Mouse (Mus musculus) limb, embryonic 10.5 days (tissue): ENCODE measurements around the gene Chchd1. TPM values are rescaled to one million over a fixed set of nuclear protein-coding genes. Genes with fewer than 3 reads are reported as not detected.
A peak's percentile ranks its signal among the peaks of the same experiment; 100 is the strongest.

Source experiments
- DNase-seq: peaks from one replicate; pipeline ENCODE4 v3.0.0-alpha.2; 2017; ENCODE audit warnings: low spot score
- H3K27ac ChIP-seq: fragments of 300-500 bp; sonication (generic); 2 replicates; pipeline ENCODE4 v1.5.1; 2016; ENCODE audit warnings: mild to moderate bottlenecking
- H3K27me3 ChIP-seq: fragments of 300-500 bp; sonication (generic); 2 replicates; pipeline ENCODE4 v1.6.1; 2016; ENCODE audit warnings: low read depth, mild to moderate bottlenecking; ENCODE audit not compliant: poor library complexity, severe bottlenecking
- H3K36me3 ChIP-seq: fragments of 300-500 bp; sonication (generic); 2 replicates; pipeline ENCODE4 v1.6.1; 2016; ENCODE audit warnings: mild to moderate bottlenecking, moderate library complexity
- H3K4me1 ChIP-seq: fragments of 300-500 bp; sonication (generic); 2 replicates; pipeline ENCODE4 v1.6.1; 2016
- H3K4me3 ChIP-seq: fragments of 300-500 bp; sonication (generic); 2 replicates; pipeline ENCODE4 v1.5.1; 2016; ENCODE audit warnings: mild to moderate bottlenecking, moderate library complexity
- H3K9me3 ChIP-seq: fragments of 300-500 bp; sonication (generic); replicated peaks from 2 replicates; pipeline ENCODE4 v1.6.1; 2016; ENCODE audit warnings: mild to moderate bottlenecking
- WGBS: fragments of 180-500 bp; shearing (Covaris S2); methylation state at CpG from one replicate; pipeline ENCODE4 v1.1.7; 2016; 5-methylcytosine and 5-hydroxymethylcytosine counted together
- microRNA-seq: library from miRNA; unstranded; fragments of <30 nt; microRNA quantifications from one replicate; pipeline ENCODE4, GENCODE M21; 2017
- polyA plus RNA-seq: library from polyadenylated mRNA; unstranded; fragments of >200 nt; fragmentation: Nextera tagmentation; extraction: Ambion mirVana; gene quantifications from 2 replicates; pipeline ENCODE4 v1.2.1, GENCODE M21; 2016

The Chchd1 gene
- polyA plus RNA-seq, 1 experiment from 2014 or later = 238 TPM

- no peaks in the 10 kb centered on the region for H3K27me3 ChIP-seq
- no peak for DNase-seq
- peaks cover 76% of the 10 kb centered on the region for H3K36me3 ChIP-seq
- WGBS = 90% methylated on average over 13 of the region's 13 CpGs
- H3K4me1 ChIP-seq = peaks cover 26% of the 10 kb centered on the region
- H3K4me3 ChIP-seq = no peak overlapping the region
- H3K27ac ChIP-seq = no peak overlapping the region
- no peaks in the 10 kb centered on the region for H3K9me3 ChIP-seq
These were observed 33.1 kb downstream of the Chchd1 start for GRCm38 (mm10) chr14:20735892-20736390.

DNA sequence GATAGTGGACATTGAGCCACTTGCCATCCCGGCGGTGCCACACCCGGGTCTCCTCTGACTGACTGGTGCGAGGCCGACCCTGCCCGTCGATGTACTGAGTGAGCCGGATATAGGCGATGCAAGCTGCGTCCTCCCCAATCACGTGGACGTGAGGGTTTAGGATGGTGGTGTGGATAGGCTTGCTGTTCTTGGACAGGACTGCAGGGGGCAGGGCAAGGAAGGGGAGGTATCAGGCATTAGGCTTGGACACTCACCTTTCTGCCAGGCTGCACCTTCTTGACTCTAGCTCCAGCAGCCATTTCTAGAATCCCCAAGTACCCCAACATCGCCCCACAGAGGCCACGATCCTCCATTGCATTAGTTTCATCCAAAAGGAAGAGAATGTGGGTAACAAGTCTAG is 34.5 kb downstream of the Chchd1 start:
- Histone ChIP-seq H3K27me3 (no peaks in the 10 kb centered on the region), H3K4me3 (no peak overlapping the region), H3K9me3 (no peaks in the 10 kb centered on the region), H3K4me1 (peaks cover 26% of the 10 kb centered on the region), H3K27ac (0 out of 2 replicates have a peak overlapping the region, but pooled peaks have one; percentile 5), H3K36me3 (peaks cover 76% of the 10 kb centered on the region)
- WGBS = 48% methylated on average over 14 of the region's 14 CpGs
- peak; percentile 54 for DNase-seq

GRCm38 (mm10) chr14:20738511-20738910 is 35.7 kb downstream of the Chchd1 start:
- peaks cover 78% of the 10 kb centered on the region for H3K36me3 ChIP-seq
- no peak overlapping the region for H3K27ac ChIP-seq
- no peaks in the 10 kb centered on the region for H3K27me3 ChIP-seq
- DNase-seq = no peak
- no peaks in the 10 kb centered on the region for H3K9me3 ChIP-seq
- WGBS = 89% methylated on average over 8 of the region's 8 CpGs
- H3K4me1 ChIP-seq = peaks cover 19% of the 10 kb centered on the region
- H3K4me3 ChIP-seq = no peak overlapping the region

DNA sequence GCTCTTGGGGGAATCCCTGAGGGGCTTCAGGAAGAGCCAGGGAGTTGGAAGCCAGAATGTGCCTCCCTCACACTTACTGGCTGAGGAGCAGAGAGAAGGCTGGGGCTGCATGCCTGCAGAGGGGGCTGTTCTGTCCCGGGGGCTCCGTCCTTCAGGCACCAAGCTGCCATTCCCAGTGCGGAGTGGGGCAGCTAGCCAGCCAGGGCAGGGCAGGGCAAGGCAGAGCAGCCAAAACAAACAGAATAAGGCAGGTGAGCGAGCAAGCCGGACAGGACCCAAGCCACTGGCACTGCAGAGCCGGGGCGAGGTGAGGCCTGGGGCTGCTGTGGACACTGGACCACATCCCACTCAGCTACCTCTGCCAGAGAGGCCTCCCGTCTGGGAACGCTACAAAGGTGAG is 38.5 kb downstream of the Chchd1 start:
- H3K4me1 ChIP-seq = peaks cover 4% of the 10 kb centered on the region; the same call in 1 of the 2 replicates
- H3K4me3 ChIP-seq = no peak overlapping the region
- H3K27ac ChIP-seq = 0 out of 2 replicates have a peak overlapping the region, but pooled peaks have one; percentile 7
- no peak for DNase-seq
- WGBS = 95% methylated on average over 9 of the region's 9 CpGs
- peaks cover 92% of the 10 kb centered on the region for H3K36me3 ChIP-seq
- H3K27me3 ChIP-seq = no peaks in the 10 kb centered on the region
- no peaks in the 10 kb centered on the region for H3K9me3 ChIP-seq

- Histone ChIP-seq H3K27me3 (no peaks in the 10 kb centered on the region), H3K4me1 (no peaks in the 10 kb centered on the region), H3K4me3 (no peak overlapping the region), H3K36me3 (peaks cover 85% of the 10 kb centered on the region), H3K9me3 (no peaks in the 10 kb centered on the region), H3K27ac (no peak overlapping the region)
- no peak for DNase-seq
- WGBS = 90% methylated on average over 3 of the region's 3 CpGs
These were observed 40.8 kb downstream of the Chchd1 start for GRCm38 (mm10) chr14:20743614-20744013.

DNA sequence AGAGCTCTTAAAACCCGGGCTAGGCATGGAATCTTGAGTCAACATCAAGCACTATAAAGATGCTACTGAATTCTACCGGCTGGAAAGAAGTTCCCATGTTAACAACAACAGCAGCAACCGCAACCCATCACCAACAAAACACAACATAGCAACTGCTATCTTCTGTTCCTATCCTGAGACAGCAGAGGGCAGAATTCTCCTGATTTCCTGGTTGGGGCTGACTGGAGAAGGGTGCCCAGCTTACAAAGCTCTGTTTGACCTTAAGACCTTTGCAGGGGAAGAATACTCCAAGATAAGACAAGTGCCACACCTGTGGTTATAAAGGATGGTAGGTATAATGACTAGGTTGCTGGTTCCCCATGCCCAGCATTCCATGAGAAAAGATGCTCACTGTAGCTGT is 44.1 kb downstream of the Chchd1 start:
- H3K36me3 ChIP-seq = peaks cover 51% of the 10 kb centered on the region
- WGBS = 87% methylated on average over 3 of the region's 3 CpGs
- H3K4me1 ChIP-seq = 0 out of 2 replicates have a peak, but pooled peaks cover 3% of the 10 kb centered on the region
- no peak overlapping the region for H3K27ac ChIP-seq
- DNase-seq = no peak
- no peak overlapping the region for H3K4me3 ChIP-seq
- H3K27me3 ChIP-seq = no peaks in the 10 kb centered on the region
- no peaks in the 10 kb centered on the region for H3K9me3 ChIP-seq

- Histone ChIP-seq H3K27me3 (no peaks in the 10 kb centered on the region), H3K4me1 (0 out of 2 replicates have a peak, but pooled peaks cover 3% of the 10 kb centered on the region), H3K36me3 (peaks cover 48% of the 10 kb centered on the region), H3K27ac (no peak overlapping the region), H3K9me3 (no peaks in the 10 kb centered on the region), H3K4me3 (no peak overlapping the region)
- WGBS = 57% methylated on average over 4 of the region's 4 CpGs
- no peak for DNase-seq
These were observed 45.6 kb downstream of the Chchd1 start for GRCm38 (mm10) chr14:20748388-20748787.

DNA sequence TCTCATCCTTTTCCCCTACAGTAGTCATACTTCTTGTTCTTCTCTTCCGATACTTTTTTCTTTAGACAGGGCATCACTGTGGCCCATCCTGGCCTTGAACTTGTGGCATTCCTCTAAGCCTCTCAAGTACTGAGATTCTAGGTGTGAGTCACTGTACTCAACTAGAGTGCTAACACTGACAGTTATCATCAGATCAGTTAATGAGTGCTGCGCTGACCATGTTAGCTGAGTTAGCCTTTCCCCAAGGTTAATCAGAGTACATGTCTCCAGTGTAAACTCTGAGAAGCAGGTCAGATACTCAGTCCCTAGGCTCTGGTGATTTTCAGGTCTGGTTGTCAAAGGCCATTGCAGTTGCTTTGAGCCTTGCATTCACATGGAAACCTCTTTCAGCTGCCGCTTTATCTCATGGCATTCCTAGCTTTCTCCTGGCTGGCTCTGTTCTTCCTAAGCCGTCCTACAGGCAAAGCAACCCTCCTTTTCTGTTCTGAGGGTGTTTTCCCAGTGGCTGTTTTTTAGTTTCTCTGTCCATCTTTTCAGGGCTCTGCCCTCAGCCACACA is 46.8 kb downstream of the Chchd1 start:
- Histone ChIP-seq H3K27ac (no peak overlapping the region), H3K36me3 (peaks cover 45% of the 10 kb centered on the region), H3K27me3 (no peaks in the 10 kb centered on the region), H3K4me3 (no peak overlapping the region), H3K4me1 (0 out of 2 replicates have a peak, but pooled peaks cover 3% of the 10 kb centered on the region), H3K9me3 (no peaks in the 10 kb centered on the region)
- whole genome bisulfite sequencing = 94% methylated on average over 4 of the region's 4 CpGs
- DNase-seq = no peak

DNA sequence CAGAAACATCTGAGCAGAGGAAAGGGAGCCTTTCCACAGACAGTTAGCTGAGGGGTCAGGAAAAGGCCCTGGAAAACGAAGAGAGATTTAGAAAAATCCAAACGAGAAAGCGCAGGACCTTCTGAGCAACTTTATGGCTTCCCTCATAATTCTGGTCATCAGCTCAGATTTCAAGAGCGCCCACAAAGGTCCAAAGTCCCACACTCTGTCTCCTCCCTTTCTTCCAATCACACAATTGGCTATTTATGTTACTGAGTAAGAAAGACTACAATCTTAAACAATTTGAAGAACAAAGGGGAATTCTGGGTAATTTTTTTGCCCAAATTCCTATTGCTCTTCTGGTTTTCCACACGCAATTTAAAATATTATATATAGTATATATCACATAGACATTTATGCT is 47.7 kb downstream of the Chchd1 start:
- Histone ChIP-seq H3K27me3 (no peaks in the 10 kb centered on the region), H3K27ac (no peak overlapping the region), H3K36me3 (peaks cover 45% of the 10 kb centered on the region), H3K9me3 (no peaks in the 10 kb centered on the region), H3K4me3 (no peak overlapping the region), H3K4me1 (0 out of 2 replicates have a peak, but pooled peaks cover 3% of the 10 kb centered on the region)
- 74% methylated on average over 5 of the region's 5 CpGs for WGBS
- no peak for DNase-seq

- Histone ChIP-seq H3K27ac (no peak overlapping the region), H3K4me3 (no peak overlapping the region), H3K27me3 (no peaks in the 10 kb centered on the region), H3K9me3 (no peaks in the 10 kb centered on the region), H3K36me3 (peaks cover 56% of the 10 kb centered on the region), H3K4me1 (0 out of 2 replicates have a peak, but pooled peaks cover 3% of the 10 kb centered on the region)
- 90% methylated on average over 3 of the region's 3 CpGs for WGBS
- DNase-seq = no peak
These were observed 51.0 kb downstream of the Chchd1 start for GRCm38 (mm10) chr14:20753792-20754191.

Small RNAs within 50 kb of the gene (microRNA-seq; reads per million reads assigned to microRNA genes)
- not detected for gene Mir6946

Other genes starting within 250 kb of the Chchd1 start
- 21.2 and 23.3 TPM in 2 replicates for gene Anxa7, start 222.9 kb upstream of the Chchd1 start, polyA plus RNA-seq
- 0.83 and 1.3 TPM in 2 replicates for gene Mss51, start 206.1 kb upstream of the Chchd1 start, polyA plus RNA-seq
- 35.7 and 43.2 TPM in 2 replicates for gene Ppp3cb, start 156.4 kb upstream of the Chchd1 start, polyA plus RNA-seq
- gene Usp54, start 61.9 kb upstream of the Chchd1 start, polyA plus RNA-seq = 13.5 and 16.6 TPM in 2 replicates
- 0.86 TPM in 1 of 2 replicates, not detected in the other for gene Myoz1, start 46.5 kb upstream of the Chchd1 start, polyA plus RNA-seq
- 0.51 and 1.9 TPM in 2 replicates for gene Synpo2l, start 34.7 kb upstream of the Chchd1 start, polyA plus RNA-seq
- 113 and 122 TPM in 2 replicates for gene Sec24c, start 28.7 kb upstream of the Chchd1 start, polyA plus RNA-seq
- gene Fut11, start 8.0 kb upstream of the Chchd1 start, polyA plus RNA-seq = 18.2 and 20.4 TPM in 2 replicates
- 32.5 and 39.3 TPM in 2 replicates for gene Zswim8, start 4.5 kb downstream of the Chchd1 start, polyA plus RNA-seq
- gene Ndst2, start 31.6 kb downstream of the Chchd1 start, polyA plus RNA-seq = 27.9 and 29.2 TPM in 2 replicates
- 43.3 and 57.6 TPM in 2 replicates for gene Camk2g, start 91.1 kb downstream of the Chchd1 start, polyA plus RNA-seq
- gene Plau, start 133.7 kb downstream of the Chchd1 start, polyA plus RNA-seq = 0.54 and 0.55 TPM in 2 replicates
- gene Vcl, start 226.4 kb downstream of the Chchd1 start, polyA plus RNA-seq = 38.2 and 42.4 TPM in 2 replicates